Mouse (Mus musculus): Measurements from ENCODE around the gene Lrrc8a.
A peak's percentile ranks its signal among the peaks of the same experiment; 100 is the strongest.

Lrrc8a gene

DNA sequence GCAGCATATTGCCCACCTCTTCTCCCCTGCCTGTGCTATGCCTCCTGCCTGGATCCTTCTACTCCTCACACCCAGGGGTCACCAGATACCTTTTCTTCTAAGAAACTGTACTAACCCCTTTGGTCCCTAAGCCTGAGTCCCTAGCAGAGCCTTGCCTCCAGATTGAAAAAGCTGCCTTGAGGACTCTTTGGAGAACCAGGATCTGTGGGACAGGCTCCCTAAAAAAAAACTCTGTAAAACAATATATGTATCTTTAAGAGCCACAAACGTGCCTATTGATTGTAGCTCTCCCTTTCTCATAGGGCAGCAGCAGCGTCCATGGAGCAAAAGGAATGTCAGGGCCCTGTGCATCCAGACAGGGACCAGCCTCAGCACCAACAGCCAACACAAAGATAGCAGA, 2.8 kb downstream of the Lrrc8a start, which contains the start of gene Gm28035:
Gene Gm28035, plus strand, starts transcription at position 301 of the 400 bp plus-strand sequence.
- no peak for DNase-seq

DNA sequence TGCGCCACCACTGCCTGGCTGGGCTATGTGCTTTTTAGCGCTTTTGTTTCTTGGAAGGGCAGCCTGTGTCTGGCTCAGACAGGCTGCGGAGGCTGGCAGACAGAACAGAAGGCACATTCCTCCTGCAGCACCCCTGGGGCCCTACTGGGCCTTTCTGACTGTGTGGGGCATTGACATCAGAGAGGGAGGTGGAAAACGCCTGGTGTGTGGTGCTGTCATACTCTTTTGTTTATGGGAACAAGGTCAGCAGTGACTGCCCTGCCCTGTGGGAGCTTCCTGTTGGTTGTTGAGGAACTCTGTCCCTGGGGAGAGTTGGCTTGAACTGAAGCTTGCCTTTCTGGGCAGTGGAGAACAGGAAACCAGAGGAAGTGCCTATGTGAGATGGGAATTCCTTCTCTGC, 5.0 kb downstream of the Lrrc8a start:
- peak; percentile 92 for DNase-seq

DNA sequence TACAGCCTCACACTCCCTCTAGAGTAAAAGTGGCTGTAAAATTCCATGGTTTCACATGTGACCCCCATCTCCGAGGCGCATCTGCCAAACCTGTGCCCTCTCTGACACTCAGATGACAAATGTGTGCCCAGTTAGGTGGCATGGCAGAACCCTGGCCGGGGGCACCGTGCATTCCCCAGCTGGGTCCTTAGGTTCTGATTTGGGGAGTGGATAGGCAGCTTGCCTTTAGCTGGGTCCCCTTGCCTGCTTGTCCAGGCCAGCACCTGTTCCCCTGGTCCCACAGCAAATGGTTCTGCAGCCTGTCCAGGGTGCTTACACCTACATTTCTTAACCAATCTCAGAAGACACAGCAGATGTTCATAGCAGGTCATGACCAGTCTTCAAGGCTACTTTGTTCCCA, 5.9 kb downstream of the Lrrc8a start:
- no peak for DNase-seq

DNA sequence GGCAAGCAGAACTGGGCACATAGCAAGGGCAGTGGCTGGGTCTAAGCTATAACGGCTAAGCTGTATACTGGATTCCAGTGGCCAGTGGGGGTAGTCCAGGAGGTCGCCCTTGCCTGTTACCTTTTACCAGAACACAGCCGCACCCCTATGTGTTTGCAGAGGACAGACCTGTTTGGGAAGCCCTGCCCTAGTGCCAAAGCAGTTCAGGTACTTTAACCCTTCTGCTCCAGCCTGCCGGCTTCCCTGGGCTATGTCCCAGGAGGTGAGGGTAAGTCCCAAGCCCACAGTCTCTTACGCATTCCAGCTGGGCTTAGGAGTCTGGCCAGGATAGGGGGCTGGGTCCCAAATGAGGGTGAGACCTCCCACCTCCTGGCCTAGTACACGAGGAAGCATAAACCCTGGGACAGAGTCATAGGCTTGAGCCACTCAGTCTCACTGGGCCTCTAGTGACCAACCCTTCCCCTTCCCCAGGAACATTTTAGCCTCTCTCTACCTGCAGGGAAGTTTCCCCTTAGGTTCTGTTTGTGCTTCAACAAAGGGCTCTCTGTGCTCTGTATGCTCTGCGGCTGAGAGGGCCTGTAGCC, 7.2 kb downstream of the Lrrc8a start:
- DNase-seq, result no peak

DNA sequence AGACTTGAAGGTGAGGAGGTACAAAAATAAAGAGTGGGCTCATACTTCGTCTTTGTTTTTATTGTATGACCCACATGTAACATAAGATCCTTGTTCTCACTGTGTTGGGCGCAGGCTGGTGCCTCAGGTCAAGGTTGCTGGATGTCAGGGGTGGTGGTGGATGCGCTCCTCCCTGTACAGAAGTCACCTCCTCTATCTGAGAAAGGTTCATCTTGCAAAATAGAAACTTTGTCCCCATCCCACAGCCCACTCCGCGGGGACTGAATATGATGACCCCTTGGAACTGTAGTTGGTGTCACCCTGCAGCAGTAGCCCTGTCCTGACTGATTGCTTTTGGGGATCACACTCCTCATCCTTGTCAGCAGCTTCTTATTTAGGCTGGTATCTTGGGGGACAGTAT, 9.5 kb downstream of the Lrrc8a start:
- no peak for DNase-seq

DNA sequence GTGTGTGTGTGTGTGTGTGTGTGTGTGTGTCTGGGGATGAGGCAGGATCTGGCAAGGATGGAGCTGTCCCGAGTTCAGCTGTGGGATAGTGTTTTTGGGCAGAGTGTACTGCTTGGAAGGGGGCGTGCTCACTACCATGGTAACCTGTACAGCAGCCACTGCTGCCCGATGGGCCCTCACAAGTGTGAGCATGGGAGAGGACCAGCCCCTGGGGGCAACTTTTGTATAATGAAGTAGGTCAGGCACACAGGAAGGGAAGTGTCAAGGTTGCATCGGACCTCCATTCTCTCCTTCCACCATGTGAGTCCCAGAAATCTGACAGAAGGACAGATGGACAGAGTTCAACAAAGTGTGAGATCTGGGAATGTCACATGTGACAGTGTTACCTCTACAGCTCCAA, 10.2 kb downstream of the Lrrc8a start:
- no peak for DNase-seq

DNA sequence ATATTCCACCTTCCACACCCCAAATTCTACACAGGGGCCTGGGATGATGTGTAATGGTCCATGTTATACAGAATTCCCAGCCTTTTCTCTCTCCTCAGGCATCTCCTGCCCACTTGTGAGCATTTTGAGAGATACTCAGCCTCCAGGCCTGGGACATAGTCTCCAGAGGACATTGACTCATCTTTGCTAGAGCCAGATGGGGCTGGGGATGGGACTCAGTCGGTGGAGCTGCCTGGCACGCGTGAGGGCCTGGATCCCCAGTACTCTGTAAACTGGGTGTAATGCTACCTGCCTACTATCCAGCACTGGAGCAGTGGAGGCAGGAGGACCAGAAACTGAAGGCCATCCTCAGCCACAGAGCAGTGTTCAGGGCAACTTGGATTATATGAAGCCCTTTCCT, 11.7 kb downstream of the Lrrc8a start:
- no peak for DNase-seq

DNA sequence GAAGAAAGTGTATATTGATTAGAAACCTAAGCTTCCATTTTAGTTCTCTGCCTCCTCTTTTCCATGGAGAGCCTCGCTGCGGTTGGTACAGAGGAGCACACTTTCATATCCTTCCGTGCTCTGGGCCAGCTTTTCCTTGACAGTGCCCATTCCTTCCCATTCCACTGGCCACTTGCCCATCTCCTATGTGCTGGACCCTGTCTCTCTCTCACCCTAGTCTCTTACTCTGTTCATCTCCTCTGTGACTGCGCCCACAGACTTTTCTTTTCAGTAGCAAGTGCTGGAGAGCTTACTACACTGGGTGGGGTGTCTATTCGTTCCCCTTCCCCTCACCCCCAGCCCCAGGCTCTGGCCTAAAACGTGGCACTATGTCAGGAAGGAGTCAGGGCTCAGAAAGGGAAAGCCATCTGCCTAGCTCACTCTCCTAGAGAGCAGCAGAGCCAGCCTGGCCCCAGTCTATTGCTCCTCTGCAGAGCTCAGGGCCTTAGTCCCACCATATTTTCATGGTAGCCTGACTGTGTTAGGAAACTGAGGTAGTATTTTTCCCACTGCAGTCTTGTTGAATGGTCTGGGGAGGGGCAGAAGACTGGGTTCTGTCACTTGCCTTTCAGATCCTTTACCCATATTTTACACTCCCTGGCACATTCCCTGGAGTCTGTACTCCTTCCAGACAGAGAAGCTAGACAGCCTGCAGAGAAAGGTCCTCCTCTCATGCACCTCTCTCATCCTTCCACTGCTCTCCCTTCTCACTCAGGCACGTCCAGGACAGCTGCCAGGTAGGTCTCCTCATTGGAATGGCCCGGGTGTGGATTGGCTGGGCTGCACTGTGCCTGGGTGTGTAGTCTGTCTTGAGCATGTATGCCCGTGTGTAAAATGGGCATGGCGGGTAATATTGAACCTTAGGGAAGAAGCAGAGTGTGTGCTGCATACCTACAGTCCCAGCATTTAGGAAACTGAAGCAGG, 12.9 kb downstream of the Lrrc8a start:
- DNase-seq, result no peak

DNA sequence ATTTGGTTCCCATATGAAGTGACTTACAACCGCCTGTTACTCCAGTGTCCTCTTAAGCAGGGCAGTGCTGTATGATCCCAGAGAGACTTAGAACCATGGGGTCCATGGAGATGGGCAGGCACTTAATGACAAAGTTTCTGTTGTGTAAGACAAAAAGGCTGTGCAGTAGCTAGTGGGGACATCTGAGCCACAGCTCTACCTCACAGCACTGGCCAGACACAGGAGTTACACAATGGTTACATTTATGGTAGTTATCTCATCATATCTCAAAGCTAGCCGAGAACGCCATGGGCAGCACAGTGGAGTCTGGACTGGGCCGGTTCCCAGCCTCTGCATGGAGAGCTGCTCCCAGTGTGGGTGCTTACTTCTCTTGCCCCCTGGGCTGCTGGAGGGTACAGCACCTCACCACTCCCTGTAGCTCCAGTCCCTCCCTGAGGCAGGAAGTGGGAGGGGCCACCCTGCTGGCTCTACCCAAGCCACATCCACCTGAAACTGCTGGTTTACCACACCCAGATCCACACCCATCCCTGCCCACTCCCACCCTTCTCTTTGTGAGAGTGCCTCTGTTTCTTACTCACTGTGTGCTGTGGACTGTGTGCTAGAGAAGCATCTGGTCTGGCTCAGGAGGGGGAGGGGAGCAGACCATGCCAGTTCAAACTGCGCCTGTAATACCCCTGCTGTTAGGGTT, 14.0 kb downstream of the Lrrc8a start:
- peak; percentile 70 for DNase-seq

DNA sequence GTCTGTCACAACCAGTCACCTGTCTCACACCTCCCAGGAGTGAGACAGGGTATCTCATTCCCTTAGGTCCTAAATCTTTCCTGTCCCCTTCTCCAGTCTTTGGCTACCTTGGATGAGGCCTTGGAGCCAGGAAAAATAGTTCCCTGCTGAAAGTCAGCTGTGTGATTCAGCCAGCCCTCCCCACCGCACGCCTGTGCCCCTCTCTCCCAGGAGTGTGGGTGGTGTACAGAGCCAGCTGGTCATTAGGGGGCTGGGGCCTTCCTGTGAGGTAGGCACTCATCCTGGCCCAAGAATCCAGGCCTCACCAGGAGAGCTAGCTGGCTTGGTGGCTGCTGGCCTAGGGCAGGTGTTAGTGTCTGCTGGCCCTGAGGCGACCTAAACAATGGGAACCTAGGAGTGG, 15.0 kb downstream of the Lrrc8a start:
- DNase-seq, result no peak

DNA sequence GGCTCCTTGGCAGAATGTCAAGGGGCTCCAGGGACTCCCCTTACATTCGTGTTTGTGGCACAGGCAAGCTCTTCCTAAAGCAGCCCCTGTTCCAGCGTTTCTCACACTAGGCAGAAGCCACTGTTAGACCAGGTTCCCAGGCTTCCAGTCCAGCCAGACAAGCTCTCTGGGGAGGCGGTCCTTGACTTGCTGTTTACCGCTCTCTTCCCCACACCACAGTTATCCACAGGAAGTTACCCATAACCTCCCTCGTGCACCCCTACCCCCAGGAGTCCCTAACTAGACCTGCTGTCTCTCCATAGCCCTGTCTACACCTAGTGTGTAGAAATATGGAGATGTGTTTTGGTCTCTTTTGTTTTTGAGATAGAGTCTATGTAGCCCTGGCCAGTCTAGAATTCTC, 16.3 kb downstream of the Lrrc8a start:
- DNase-seq, result no peak

DNA sequence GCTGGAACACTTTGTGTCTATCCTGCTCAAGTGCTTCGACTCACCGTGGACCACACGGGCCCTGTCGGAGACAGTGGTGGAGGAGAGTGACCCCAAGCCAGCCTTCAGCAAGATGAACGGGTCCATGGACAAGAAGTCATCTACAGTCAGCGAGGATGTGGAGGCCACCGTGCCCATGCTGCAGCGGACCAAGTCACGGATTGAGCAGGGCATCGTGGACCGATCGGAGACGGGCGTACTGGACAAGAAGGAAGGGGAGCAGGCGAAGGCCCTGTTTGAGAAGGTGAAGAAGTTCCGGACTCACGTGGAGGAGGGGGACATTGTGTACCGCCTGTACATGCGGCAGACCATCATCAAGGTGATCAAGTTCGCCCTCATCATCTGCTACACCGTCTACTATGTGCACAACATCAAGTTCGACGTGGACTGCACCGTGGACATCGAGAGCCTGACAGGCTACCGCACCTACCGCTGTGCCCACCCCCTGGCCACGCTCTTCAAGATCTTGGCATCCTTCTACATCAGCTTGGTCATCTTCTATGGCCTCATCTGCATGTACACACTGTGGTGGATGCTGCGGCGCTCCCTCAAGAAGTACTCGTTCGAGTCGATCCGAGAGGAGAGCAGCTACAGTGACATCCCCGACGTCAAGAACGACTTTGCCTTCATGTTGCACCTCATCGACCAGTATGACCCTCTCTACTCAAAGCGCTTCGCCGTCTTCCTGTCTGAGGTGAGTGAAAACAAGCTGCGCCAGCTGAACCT, 18.3 kb downstream of the Lrrc8a start:
- no peak for DNase-seq

DNA sequence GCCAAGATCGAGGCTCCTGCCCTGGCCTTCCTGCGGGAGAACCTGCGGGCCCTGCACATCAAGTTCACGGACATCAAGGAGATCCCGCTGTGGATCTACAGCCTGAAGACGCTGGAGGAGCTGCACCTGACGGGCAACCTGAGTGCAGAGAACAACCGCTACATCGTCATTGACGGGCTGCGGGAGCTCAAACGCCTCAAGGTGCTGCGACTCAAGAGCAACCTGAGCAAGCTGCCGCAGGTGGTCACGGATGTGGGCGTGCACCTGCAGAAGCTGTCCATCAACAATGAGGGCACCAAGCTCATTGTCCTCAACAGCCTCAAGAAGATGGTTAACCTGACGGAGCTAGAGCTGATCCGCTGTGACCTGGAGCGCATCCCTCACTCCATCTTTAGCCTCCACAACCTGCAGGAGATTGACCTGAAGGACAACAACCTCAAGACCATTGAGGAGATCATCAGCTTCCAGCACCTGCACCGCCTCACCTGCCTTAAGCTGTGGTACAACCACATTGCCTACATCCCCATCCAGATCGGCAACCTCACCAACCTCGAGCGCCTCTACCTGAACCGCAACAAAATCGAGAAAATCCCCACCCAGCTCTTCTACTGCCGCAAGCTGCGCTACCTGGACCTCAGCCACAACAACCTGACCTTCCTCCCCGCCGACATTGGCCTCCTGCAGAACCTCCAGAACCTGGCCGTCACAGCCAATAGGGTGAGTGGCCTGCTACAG, 19.3 kb downstream of the Lrrc8a start:
- DNase-seq, result no peak

DNA sequence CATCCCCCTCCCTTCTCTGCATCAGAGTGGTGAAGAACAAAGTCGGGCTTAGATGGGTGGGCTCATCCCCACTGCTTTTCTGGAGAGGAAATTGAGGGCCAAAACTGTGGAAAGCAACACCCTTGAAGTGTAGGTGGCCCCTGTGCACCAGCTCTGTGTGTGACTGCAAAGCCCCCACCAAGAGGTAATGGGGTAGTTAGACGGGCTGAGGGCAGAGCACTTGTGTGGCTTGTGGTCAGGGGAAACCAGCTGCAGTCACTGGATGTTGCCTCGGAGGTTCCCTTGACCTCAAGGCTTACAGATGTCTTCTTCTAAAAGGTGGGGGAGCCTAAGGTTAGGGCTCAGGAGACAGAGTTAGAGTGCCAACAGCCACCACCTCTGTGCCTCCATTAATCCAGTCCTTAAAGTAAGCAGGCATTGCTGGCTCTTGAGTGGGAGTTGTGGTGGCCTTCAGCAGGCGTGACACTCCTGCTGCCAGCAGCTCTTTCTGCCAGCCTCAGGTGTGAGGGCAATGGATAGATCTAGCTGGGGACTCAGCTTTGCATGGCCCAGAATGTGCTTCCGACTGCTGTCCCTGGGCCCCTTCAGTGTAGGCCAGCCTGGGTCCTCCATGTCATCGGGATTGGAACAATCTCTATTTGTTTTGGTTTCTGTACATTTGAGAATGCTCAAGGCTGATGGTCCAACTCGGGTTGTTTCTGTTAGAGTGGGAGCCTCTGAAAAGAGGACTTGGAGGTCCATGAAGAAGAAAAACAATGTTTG, 20.4 kb downstream of the Lrrc8a start:
- no peak for DNase-seq

DNA sequence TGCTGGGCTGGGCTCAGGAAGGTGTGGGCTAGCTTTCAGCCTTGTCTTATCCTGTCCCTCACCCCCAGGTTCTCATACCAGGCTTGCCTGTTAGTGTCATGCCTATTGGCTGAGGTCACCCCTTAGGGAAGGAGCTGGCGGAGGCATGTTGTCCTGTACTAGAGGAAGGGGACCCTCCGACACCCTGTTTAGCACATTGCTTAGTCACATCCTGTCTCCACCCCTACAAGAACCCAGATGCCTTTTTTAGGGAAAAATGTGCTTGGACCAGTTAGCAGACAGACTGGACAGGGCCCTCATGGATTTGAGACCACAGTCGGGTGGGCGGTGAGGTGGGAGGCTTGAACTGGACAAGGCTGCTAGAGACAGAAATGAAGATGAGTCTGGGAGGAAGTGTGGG, 21.1 kb downstream of the Lrrc8a start:
- DNase-seq, result peak; percentile 82

DNA sequence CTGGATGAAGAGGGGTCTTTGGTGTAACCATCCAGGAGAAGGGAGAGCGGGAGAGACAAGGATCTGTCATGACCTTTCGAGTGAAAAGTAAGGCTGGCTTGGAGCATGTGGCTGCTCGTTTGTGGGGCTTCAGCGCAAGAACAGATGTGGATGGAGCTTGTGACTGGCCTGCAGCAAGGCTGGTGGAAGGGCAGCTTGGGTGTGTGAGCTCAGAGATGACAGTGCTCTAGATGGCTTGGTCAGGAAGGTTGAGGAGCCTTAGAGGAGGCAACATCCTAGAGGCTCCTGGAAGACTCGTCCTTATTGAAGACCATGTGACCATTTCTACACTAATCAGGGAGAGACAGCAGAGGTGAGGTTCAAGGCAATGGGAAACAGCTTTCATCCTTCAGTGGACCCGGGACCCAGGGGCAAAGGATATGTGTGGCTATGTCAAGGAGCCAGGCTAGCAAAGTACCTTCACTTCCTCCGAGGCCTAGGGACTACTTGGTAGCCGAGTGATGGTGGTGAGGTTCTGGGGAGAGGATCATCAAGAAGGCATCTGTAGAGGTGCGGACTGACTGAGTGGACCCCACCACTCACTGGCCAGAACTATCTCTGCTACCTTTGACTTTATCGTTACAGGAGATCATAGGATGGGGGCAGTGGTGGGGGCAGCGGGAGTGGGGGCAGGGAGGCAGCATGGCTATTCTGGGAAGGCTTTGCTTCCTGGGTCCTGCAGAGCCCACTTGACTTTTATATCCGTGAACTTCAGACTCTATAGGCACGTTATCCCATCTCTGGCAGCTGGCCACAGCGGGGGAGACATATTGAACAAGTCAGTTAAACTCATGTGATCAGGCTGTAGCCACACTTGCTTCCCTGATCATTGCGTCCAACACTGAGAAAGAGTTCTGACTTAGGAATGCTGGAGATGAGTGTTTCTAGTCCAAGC, 21.9 kb downstream of the Lrrc8a start:
- no peak for DNase-seq

DNA sequence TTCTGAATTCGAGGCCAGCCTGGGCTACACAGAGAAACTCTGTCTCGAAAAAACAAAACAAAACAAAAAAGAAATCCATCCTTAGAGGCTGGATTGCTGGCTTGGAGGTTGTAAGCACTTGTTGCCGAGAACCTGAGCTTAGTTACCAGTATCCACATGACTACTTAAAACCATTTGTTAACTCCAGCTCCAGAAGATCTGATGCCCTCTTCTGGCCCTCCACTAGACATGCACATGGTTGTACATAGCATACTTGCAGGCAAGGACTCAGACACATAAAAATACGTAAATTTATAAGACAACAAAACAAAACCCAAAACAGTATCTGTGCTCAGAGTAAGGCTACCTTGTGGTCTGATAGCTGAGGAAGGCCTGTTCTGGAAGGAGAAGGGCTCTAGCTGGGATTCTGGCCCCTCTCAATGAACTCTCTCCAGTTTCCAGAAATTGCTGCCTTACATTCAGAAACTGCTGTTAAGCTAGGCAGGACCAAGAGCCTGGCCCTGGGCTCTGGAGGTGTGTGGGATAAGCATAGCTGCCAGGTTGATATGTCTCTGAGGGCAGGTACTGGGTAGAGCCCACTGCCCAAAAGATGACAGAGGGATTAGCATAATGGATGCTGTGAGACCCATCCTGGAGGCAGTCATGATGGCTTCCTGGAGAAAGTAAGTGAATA, 23.7 kb downstream of the Lrrc8a start:
- no peak for DNase-seq

DNA sequence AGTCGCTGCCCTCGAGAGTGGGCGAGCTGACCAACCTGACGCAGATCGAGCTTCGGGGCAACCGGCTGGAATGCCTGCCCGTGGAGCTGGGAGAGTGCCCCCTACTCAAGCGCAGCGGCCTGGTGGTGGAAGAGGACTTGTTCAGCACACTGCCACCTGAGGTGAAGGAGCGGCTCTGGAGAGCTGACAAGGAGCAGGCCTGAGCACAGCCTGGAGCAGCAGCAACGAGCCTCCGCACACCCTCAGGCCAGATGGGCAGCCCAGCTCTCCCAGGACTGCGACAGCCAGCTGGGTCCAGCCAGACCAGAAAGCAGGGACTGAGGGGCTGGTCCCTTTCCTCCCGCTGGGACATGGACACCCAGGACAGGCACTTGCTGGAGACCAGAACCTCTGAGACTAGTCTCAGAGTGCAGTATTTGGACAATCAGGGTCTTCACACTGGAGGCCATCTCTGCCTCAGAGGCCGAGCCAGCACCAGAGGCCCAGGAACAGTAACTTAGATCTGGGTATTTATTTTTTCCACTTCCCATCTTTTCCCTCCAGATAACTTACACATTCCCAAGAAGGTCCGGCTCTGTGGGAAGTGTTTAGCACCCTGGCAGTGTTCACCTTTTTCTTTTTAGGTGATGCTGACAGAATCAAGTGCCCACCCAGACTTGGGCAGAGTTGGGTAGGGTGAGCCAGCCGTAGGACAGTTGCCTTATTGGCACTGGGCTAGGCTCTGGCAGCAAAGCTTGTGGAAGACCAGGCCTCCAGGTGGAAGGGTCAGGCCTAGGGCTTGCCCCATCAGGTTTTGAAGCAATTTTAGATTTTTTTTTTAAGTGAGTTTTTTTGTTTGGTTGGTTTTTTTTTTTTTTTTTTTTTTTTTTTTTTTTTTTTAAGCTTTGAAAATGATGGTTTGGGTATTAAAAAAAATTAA, 24.7 kb downstream of the Lrrc8a start:
- no peak for DNase-seq

All from lung, postnatal 36 days (tissue).